Mouse (Mus musculus) layer of hippocampus, adult 2 months (tissue): ENCODE measurements at regions not wholly inside any gene's neighbourhood (a gene's known extent, or its start where the extent isn't known, plus 50 kb on each side); places are given as distances from the start of the nearest gene placed in this dataset.

Experiments used
- DNase-seq, 2 experiments: peaks; one replicate each; pipeline ENCODE4 v3.0.0; 2022; ENCODE audit warnings: low spot score in 2 of 2
- H3K27ac ChIP-seq: fragments of 200-600 bp; 2 replicates; pipeline ENCODE4 v1.8.1; 2022
- H3K4me3 ChIP-seq: fragments of 200-600 bp; 2 replicates; pipeline ENCODE4 v1.8.1; 2022; ENCODE audit warnings: mild to moderate bottlenecking
- CTCF ChIP-seq: fragments of 200-600 bp; conservative IDR thresholded peaks from 2 replicates; pipeline ENCODE4 v1.8.1; 2022; ENCODE audit warnings: antibody characterized with exemption, mild to moderate bottlenecking, moderate library complexity

DNA sequence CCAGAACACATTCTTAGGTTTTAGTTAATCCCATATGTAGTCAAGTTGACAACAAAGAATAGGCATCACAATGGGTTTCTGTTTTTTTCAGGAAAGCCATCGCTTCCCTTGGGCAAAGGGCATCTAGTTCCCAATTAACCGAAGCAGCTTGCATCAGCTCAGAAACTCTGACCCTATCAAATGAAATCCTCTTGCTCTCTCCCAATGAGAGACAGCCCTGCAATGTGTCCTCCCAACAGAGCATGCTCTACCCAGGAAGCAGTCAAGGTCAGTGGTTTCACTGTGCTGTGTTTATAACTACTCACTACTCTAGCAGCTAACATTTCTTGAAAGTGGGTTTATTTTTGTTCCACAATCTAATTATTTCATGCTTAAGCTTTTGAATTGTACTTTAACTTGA lies 58.0 kb upstream of the Mycbp2 start:
- no peak overlapping the region for H3K27ac ChIP-seq
- no peak for DNase-seq
- H3K4me3 ChIP-seq: no peak overlapping the region
- TF ChIP-seq CTCF: no peak

DNA sequence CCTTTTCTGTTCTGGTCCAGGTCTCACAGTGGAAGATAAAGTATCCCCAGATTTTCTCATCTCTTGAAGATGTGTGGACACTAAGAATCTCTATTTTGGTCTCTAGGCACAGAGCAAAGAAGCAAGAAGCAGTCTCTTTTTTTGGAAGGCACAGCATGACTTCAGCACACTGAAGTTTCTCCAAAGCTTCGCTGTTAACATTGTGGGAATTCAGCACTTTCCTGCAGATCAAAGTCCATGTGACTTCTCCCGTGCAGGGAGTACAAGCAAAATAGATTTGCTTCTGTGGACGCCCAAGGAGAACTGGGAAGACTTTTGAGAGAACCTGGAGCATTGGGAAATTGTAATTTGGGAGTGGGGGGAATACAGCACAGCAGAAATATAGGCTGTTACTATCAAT lies 56.4 kb upstream of the Mycbp2 start:
- no peak for TF ChIP-seq CTCF
- no peak for DNase-seq
- Histone ChIP-seq H3K4me3 (no peak overlapping the region), H3K27ac (no peak overlapping the region)

DNA sequence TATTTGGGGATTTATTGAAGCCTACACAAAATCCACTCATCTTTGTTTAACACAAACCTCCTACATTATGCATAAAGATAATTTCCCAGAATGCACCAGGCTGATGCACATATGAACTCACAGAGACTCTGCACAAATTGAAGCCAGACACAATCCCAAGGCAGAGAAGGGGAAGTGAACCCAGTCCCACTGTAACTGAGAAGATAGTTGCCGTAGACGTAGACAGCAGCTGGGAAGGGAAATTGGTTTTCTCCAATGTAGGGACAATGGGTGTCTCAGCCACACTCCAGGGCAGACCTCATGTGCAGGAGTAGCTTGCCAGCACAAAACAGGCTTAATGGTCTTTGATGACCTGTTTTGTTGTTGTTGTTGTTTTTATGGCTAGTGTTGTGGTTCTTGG lies 55.4 kb upstream of the Mycbp2 start:
- Histone ChIP-seq H3K4me3 (no peak overlapping the region), H3K27ac (no peak overlapping the region)
- no peak for TF ChIP-seq CTCF
- no peak for DNase-seq

DNA sequence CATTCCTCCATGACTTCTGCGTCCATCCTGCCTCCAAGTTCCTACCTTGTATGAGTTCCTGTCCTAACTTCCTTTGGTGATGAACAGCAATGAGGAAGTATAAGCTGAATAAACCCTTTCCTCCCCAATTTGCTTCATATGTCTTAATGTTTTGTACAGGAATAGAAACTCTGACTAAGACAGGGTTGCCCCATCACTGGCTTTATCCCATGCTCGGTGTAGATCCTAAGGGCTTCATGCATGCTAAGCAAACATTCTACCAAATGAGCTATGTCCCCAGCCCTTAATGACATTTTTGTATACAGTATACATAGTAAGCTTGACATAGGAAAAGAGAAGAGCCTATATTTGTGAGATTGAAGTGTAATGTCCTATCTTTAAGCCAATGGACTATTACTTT lies 54.7 kb upstream of the Mycbp2 start:
- TF ChIP-seq CTCF: no peak
- Histone ChIP-seq H3K27ac (no peak overlapping the region), H3K4me3 (no peak overlapping the region)
- no peak for DNase-seq

DNA sequence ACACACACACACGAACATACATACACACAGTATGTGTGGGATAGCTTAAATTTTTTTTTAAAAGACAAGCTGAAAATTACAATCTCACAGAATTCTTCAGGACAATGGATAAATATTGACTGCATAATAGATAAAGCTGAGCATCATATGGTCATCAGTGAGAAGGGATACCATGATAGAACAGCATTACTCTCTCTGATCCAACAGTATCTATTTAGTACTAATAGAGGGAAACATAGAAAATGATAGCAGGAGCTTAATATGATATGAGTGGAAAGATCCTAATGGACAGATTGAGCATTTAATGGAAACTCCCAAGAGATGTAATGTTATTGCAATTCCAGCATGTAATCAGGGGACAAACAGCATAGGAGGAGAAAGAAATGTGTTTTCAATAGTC lies 51.8 kb upstream of the Mycbp2 start:
- Histone ChIP-seq H3K27ac (no peak overlapping the region), H3K4me3 (no peak overlapping the region)
- no peak for DNase-seq
- no peak for TF ChIP-seq CTCF
